ENCODE assay signal across 34 mouse cellular contexts in the genomic region with DNA sequence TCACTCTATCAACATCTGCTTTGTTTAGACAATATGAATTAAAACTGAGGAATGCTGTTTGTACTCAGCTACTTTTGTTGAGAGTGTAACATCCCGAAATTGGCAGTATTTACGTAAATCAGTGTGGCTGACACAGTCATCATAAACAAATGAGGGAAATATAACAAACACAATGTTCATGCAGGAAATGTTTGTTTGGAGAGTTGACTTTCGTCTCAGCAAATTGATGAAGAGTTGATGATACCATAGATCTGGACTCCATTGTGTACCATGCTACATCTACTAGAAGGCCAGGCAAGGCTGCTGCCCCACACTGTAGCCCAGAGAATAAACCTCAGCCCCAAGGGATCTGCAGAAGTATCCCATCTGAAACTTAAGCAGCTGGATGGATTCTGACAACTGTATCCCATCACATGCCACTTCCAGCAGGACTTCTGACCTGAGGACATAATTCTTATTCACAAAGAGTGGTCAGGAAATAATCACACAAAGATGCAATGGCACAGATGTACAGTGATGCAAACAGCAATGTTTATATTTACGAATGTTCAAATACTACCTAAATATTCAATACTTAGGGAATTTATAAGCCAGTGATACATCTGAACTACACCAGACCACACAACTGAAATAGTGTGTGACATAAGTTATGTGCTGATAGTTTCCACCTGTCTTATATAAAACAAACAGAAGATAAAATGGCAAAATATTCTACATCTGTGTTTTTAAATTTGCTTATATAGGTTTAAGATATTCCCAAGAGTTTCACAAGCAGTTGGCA. TPM values are rescaled to one million over a fixed set of nuclear protein-coding genes. Genes with fewer than 3 reads are reported as not detected.
A peak's percentile ranks its signal among the peaks of the same experiment; 100 is the strongest.
DNase-seq lines count a peak whose midpoint lies in the region; ATAC-seq and TF ChIP-seq lines count a peak whose summit lies in the region.
"Had no signal": no experiment of that assay in that cellular context is flagged by ENCODE, and none has a peak within 500 bp of the region (broad histone marks: within the 10 kb centered on the region; RNA-seq: fewer than 3 reads in every experiment).

No protein-coding gene starts in this region.

- no peak for TF ChIP-seq EP300 in stomach, postnatal 0 days (optimal IDR thresholded peaks at IDR 0.05)
- TF ChIP-seq EP300 in lung, postnatal 0 days (IDR thresholded peaks at IDR 0.05) = peak; percentile 96

- H3K9me3 ChIP-seq in stomach, embryonic 14.5 days (ENCODE audit: control insufficient read depth, low read depth, low read length) = no peaks in the 10 kb centered on the region
- H3K9me3 ChIP-seq in stomach, postnatal 0 days (ENCODE audit: control insufficient read depth, low read length) = no peaks in the 10 kb centered on the region
- no peaks in the 10 kb centered on the region for H3K9me3 ChIP-seq in lung, postnatal 0 days (ENCODE audit: low read length)
- no peaks in the 10 kb centered on the region for H3K9me3 ChIP-seq in embryonic facial prominence, embryonic 10.5 days
- H3K9me3 ChIP-seq: G1E; hindbrain, embryonic 10.5 days; hindbrain, embryonic 15.5 days; limb, embryonic 10.5 days; limb, embryonic 15.5 days; liver, embryonic 13.5 days; neural tube, embryonic 15.5 days had no signal

- H3K9ac ChIP-seq in stomach, embryonic 14.5 days (replicated peaks; ENCODE audit: low read depth, low read length) = no peak overlapping the region
- no peak overlapping the region for H3K9ac ChIP-seq in stomach, postnatal 0 days (ENCODE audit: low read length)
- H3K9ac ChIP-seq in lung, postnatal 0 days (replicated peaks; ENCODE audit: low read depth) = no peak overlapping the region
- H3K9ac ChIP-seq: forebrain, postnatal 0 days; hindbrain, embryonic 15.5 days; limb, embryonic 15.5 days; liver, embryonic 13.5 days; neural tube, embryonic 15.5 days had no signal

- H3K27me3 ChIP-seq in stomach, embryonic 14.5 days (ENCODE audit: control insufficient read depth, insufficient read depth, low read length) = no peaks in the 10 kb centered on the region
- no peaks in the 10 kb centered on the region for H3K27me3 ChIP-seq in stomach, postnatal 0 days (ENCODE audit: control insufficient read depth, insufficient read depth, low read length)
- no peaks in the 10 kb centered on the region for H3K27me3 ChIP-seq in lung, postnatal 0 days (replicated peaks; ENCODE audit: insufficient read depth, low read length)
- H3K27me3 ChIP-seq in embryonic facial prominence, embryonic 10.5 days (replicated peaks; ENCODE audit: low read depth, poor library complexity, severe bottlenecking) = no peaks in the 10 kb centered on the region
- H3K27me3 ChIP-seq: hindbrain, embryonic 15.5 days; limb, embryonic 15.5 days; liver, embryonic 13.5 days; neural tube, embryonic 15.5 days had no signal

- no peak for TF ChIP-seq CTCF in stomach, postnatal 0 days (IDR thresholded peaks at IDR 0.05; ENCODE audit: low read depth)
- no peak for TF ChIP-seq CTCF in lung, postnatal 0 days (IDR thresholded peaks at IDR 0.05)

- H3K4me3 ChIP-seq in stomach, embryonic 14.5 days (ENCODE audit: low read depth, low read length) = no peak overlapping the region
- no peak overlapping the region for H3K4me3 ChIP-seq in stomach, postnatal 0 days (ENCODE audit: low read depth, low read length)
- H3K4me3 ChIP-seq in lung, postnatal 0 days (ENCODE audit: low read depth, low read length) = no peak overlapping the region
- H3K4me3 ChIP-seq in embryonic facial prominence, embryonic 10.5 days = no peak overlapping the region
- H3K4me3 ChIP-seq: erythroblast, embryonic 14.5 days; hindbrain, embryonic 10.5 days; hindbrain, embryonic 15.5 days; limb, embryonic 10.5 days; limb, embryonic 15.5 days; liver, embryonic 13.5 days; neural tube, embryonic 15.5 days had no signal

- no peaks in the 10 kb centered on the region for H3K36me3 ChIP-seq in stomach, embryonic 14.5 days (ENCODE audit: control insufficient read depth, insufficient read depth, low read length)
- H3K36me3 ChIP-seq in stomach, postnatal 0 days (ENCODE audit: control insufficient read depth, insufficient read depth, low read length) = no peaks in the 10 kb centered on the region
- H3K36me3 ChIP-seq in lung, postnatal 0 days (ENCODE audit: insufficient read depth, low read length) = no peaks in the 10 kb centered on the region
- no peaks in the 10 kb centered on the region for H3K36me3 ChIP-seq in embryonic facial prominence, embryonic 10.5 days (replicated peaks)
- H3K36me3 ChIP-seq: G1E; hindbrain, embryonic 10.5 days; hindbrain, embryonic 15.5 days; limb, embryonic 10.5 days; limb, embryonic 15.5 days; liver, embryonic 13.5 days; neural tube, embryonic 15.5 days had no signal

- no peak overlapping the region for H3K4me2 ChIP-seq in stomach, embryonic 14.5 days (replicated peaks; ENCODE audit: low read depth, low read length)
- no peak overlapping the region for H3K4me2 ChIP-seq in stomach, postnatal 0 days (replicated peaks; ENCODE audit: low read depth)
- H3K4me2 ChIP-seq in lung, postnatal 0 days (replicated peaks; ENCODE audit: low read depth, low read length) = no peak overlapping the region
- H3K4me2 ChIP-seq: hindbrain, embryonic 15.5 days; limb, embryonic 15.5 days; liver, embryonic 13.5 days; neural tube, embryonic 15.5 days had no signal

- no peak for DNase-seq in stomach, postnatal 0 days (ENCODE audit: low spot score)
- peak; percentile 93 for DNase-seq in lung, postnatal 0 days (ENCODE audit: low spot score)
- DNase-seq in lung, postnatal 4 days = peak; percentile 68 to 87
- DNase-seq in layer of hippocampus, adult 11-12 months (ENCODE audit: low spot score) = no peak
- no peak for DNase-seq in embryonic facial prominence, embryonic 10.5 days (ENCODE audit: low spot score)
- DNase-seq: adrenal gland, postnatal 14 days; cerebellum, adult 11 months; cerebellum, adult 9-11 months; forebrain, postnatal 0 days; gastrocnemius, postnatal 10 days; heart, postnatal 14 days; kidney, adult 9 months; kidney, postnatal 10 days; layer of hippocampus, adult 9-11 months; liver, embryonic 13.5 days; midbrain, embryonic 14.5 days; spleen, adult 18-20 months; thymus, postnatal 25 days had no signal

- H3K4me1 ChIP-seq in stomach, embryonic 14.5 days (ENCODE audit: control insufficient read depth, insufficient read depth, low read length) = no peaks in the 10 kb centered on the region
- no peaks in the 10 kb centered on the region for H3K4me1 ChIP-seq in stomach, postnatal 0 days (replicated peaks; ENCODE audit: control insufficient read depth, insufficient read depth)
- H3K4me1 ChIP-seq in lung, postnatal 0 days (ENCODE audit: insufficient read depth, low read depth, low read length) = no peaks in the 10 kb centered on the region
- no peaks in the 10 kb centered on the region for H3K4me1 ChIP-seq in embryonic facial prominence, embryonic 10.5 days
- H3K4me1 ChIP-seq: hindbrain, embryonic 10.5 days; hindbrain, embryonic 15.5 days; limb, embryonic 10.5 days; limb, embryonic 15.5 days; liver, embryonic 13.5 days; neural tube, embryonic 15.5 days had no signal

- H3K27ac ChIP-seq in stomach, embryonic 14.5 days (ENCODE audit: low read length) = no peak overlapping the region
- H3K27ac ChIP-seq in stomach, postnatal 0 days (replicated peaks) = no peak overlapping the region
- H3K27ac ChIP-seq in lung, postnatal 0 days (ENCODE audit: low read length) = no peak overlapping the region
- no peak overlapping the region for H3K27ac ChIP-seq in embryonic facial prominence, embryonic 10.5 days (replicated peaks)
- H3K27ac ChIP-seq: hindbrain, embryonic 10.5 days; hindbrain, embryonic 15.5 days; limb, embryonic 10.5 days; limb, embryonic 15.5 days; liver, embryonic 13.5 days; macrophage; neural tube, embryonic 15.5 days had no signal

- peak; percentile 77; the same call in 1 of the 2 replicates for ATAC-seq in stomach, embryonic 14.5 days (ENCODE audit: insufficient number of reproducible peaks, insufficient read depth, low FRiP score, low read depth)
- no peak; the same call in 1 of the 2 replicates for ATAC-seq in stomach, postnatal 0 days (ENCODE audit: low FRiP score, low TSS enrichment)
- ATAC-seq in lung, postnatal 0 days = peak; percentile 98
- ATAC-seq in frontal cortex, adult (ENCODE audit: low TSS enrichment) = no peak
- ATAC-seq: forebrain, postnatal 0 days; inflammation-experienced regulatory T-cells, adult 6 months had no signal

- WGBS in stomach, embryonic 14.5 days = 49% methylated on average over 4 of the region's 4 CpGs
- 46% methylated on average over 4 of the region's 4 CpGs for WGBS in stomach, postnatal 0 days
- 36% methylated on average over 4 of the region's 4 CpGs for WGBS in lung, postnatal 0 days
- 82% methylated on average over 4 of the region's 4 CpGs for WGBS in embryonic facial prominence, embryonic 10.5 days

RNA-seq across cellular contexts. Expression of a gene that starts 51.3 kb away (rescaled TPM):
- not detected in 2 replicates for polyA plus RNA-seq in stomach, embryonic 14.5 days (2014; fragmentation: Nextera tagmentation; extraction: Ambion mirVana)
- not detected in 2 replicates for polyA plus RNA-seq in stomach, postnatal 0 days (2015; fragmentation: Nextera tagmentation; extraction: Ambion mirVana)
- polyA plus RNA-seq in lung, postnatal 0 days (2015; fragmentation: Nextera tagmentation; extraction: Ambion mirVana) = not detected in 2 replicates
- polyA plus RNA-seq in embryonic facial prominence, embryonic 10.5 days (2016; fragmentation: Nextera tagmentation; extraction: Ambion mirVana) = not detected in 2 replicates
- polyA plus RNA-seq: embryonic facial prominence, embryonic 14.5 days; erythroblast, embryonic 14.5 days; forebrain, embryonic 11.5 days; forebrain, postnatal 0 days; G1E; gonadal fat pad, adult 2 months; heart, embryonic 14.5 days; hindbrain, embryonic 10.5 days; hindbrain, embryonic 15.5 days; inflammation-experienced regulatory T-cells, adult 6 months; large intestine, adult 2 months; limb, embryonic 10.5 days; limb, embryonic 15.5 days; liver, embryonic 13.5 days; midbrain, embryonic 14.5 days; neural tube, embryonic 15.5 days had no signal

Comparison
In these comparisons a context has a peak if more than half of its experiments do, and no peak if none do; other contexts are left out.
1. ATAC-seq: peak in stomach, embryonic 14.5 days (single experiment) and lung, postnatal 0 days (single experiment); none in stomach, postnatal 0 days (single experiment) and frontal cortex, adult (single experiment).
2. DNase-seq: peak in lung, postnatal 0 days (single experiment) and lung, postnatal 4 days (2 of 2); none in stomach, postnatal 0 days (single experiment), layer of hippocampus, adult 11-12 months (single experiment) and embryonic facial prominence, embryonic 10.5 days (single experiment).